Mouse (Mus musculus) ES-Bruce4 (cell line): ENCODE measurements around the gene Gm49486. TPM values are rescaled to one million over a fixed set of nuclear protein-coding genes. Genes with fewer than 3 reads are reported as not detected.
A peak's percentile ranks its signal among the peaks of the same experiment; 100 is the strongest.

ENCODE experiments used
- H3K27ac ChIP-seq: 2 replicates; pipeline ENCODE4 v1.5.1; 2012; ENCODE audit warnings: low read length, inconsistent platforms; ENCODE audit not compliant: insufficient read depth
- H3K27me3 ChIP-seq: 2 replicates; pipeline ENCODE4 v1.6.1; 2012; ENCODE audit warnings: mild to moderate bottlenecking, low read length, inconsistent platforms; ENCODE audit not compliant: control insufficient read depth, poor library complexity, insufficient read depth, severe bottlenecking
- H3K36me3 ChIP-seq: 2 replicates; pipeline ENCODE4 v1.6.1; 2012; ENCODE audit warnings: inconsistent platforms, mild to moderate bottlenecking, low read length, moderate library complexity; ENCODE audit not compliant: control insufficient read depth, poor library complexity, insufficient read depth, severe bottlenecking
- H3K4me1 ChIP-seq: one replicate; pipeline ENCODE4 v1.8.1; 2011; ENCODE audit warnings: low read length; ENCODE audit not compliant: control insufficient read depth, insufficient read depth
- H3K4me3 ChIP-seq: 2 replicates; pipeline ENCODE4 v1.5.1; 2011; ENCODE audit warnings: low read depth, mild to moderate bottlenecking, low read length
- H3K9ac ChIP-seq: 2 replicates; pipeline ENCODE4 v1.6.1; 2012; ENCODE audit warnings: low read depth, mild to moderate bottlenecking, inconsistent platforms; ENCODE audit not compliant: poor library complexity, severe bottlenecking
- H3K9me3 ChIP-seq: replicated peaks from 2 replicates; pipeline ENCODE4 v1.6.1; 2012; ENCODE audit warnings: mild to moderate bottlenecking, low read length, inconsistent platforms; ENCODE audit not compliant: control insufficient read depth, poor library complexity, insufficient read depth, severe bottlenecking
- CTCF ChIP-seq: IDR thresholded peaks from one replicate; pipeline ENCODE4 v1.8.1; 2011; ENCODE audit warnings: low read depth, low read length
- EP300 ChIP-seq: IDR thresholded peaks from 2 replicates; pipeline ENCODE4 v1.6.1; 2011; ENCODE audit warnings: low read depth, low read length; ENCODE audit not compliant: insufficient read depth
- POLR2A ChIP-seq: IDR thresholded peaks from one replicate; pipeline ENCODE4 v1.8.1; 2011; ENCODE audit warnings: low read length; ENCODE audit not compliant: insufficient read depth
- polyA plus RNA-seq: library from polyadenylated mRNA; stranded (reverse); fragments of >200 nt; gene quantifications from 2 replicates; pipeline ENCODE4 v1.2.4, GENCODE M21; 2011; ENCODE audit warnings: low read depth; ENCODE audit not compliant: missing spikeins, insufficient read depth, insufficient read length

Gm49486 gene
- polyA plus RNA-seq, 1 experiment, result 1.0 TPM

DNA sequence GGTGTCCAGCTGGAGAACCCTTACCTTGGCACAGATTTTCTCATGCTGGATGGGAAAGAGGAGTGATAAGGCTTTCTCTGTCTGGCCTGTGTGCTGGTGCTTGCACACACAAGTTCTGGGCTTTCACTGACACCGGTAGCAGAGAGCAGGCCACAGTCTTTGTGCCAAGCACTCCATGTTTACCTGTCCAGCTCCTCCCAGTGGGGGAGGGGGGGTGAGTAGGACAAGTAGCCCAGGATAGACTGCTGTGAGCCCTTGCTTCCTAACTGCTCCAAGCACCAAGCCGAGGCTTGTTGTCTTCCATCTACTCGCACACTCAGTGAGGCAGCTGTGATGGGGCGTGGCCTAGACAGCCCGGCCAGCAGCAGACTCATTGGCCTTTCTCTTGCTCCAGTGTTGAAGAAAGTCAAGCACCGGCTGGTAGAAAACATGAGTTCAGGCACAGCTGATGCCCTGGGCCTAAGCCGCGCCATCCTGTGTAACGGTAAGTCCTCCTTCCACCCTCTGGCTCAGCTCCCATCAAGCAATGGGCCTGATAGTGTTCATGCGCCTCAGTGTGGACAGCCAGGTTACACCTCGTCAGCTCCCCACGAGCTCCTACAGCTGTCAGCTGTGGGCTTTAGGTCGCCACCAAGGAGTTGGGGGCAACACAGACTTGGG is 13.5 kb downstream of the Gm49486 start:
- no peak overlapping the region for H3K4me3 ChIP-seq
- TF ChIP-seq POLR2A (no peak), CTCF (no peak), EP300 (no peak)
- H3K27ac ChIP-seq, result no peak overlapping the region; the same call in 1 of the 2 replicates
- H3K4me1 ChIP-seq, result peaks cover 3% of the 10 kb centered on the region
- no peak overlapping the region for H3K9ac ChIP-seq
- H3K27me3 ChIP-seq, result no peaks in the 10 kb centered on the region
- peaks cover 36% of the 10 kb centered on the region for H3K36me3 ChIP-seq
- H3K9me3 ChIP-seq, result no peaks in the 10 kb centered on the region

DNA sequence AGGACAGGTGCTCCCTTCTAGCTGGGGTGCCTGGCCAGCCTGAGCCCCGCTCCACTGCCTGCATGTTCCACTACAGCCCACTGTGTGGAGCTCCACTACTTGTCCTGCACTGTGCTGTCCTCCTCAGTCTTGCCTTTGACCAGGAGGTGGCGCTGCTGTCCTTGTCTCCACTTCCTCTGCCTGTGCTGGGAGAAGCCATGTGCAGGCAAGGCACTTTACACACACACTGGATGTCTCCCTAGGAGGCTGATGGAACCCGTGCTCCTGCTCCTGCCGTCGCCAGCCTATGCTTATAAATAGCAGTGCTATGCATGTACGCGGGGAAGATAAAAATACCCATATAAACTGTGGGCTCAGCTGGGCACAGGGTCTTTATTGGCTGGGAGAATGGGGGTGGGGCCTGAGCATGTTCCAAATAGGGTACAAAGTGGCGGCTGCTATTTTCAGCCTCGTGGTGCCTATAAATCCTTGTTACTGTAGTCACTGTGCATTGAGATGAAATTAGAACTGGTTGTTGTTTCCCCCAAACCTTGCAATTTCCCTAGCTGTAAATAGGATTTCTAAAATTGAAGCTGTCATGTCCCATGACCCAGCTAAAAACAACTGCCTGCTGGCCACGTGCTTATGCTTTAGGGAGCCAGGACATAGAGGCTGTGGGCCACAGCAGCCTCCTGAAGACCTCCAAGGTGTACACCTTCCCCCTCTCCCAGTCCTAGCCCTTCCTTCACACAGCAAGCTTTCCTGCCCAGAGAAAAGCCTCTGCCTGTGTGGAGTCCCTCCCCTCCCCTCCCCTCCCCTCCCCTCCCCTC is 14.2 kb downstream of the Gm49486 start:
- H3K4me1 ChIP-seq, result peaks cover 3% of the 10 kb centered on the region
- TF ChIP-seq CTCF (peak; percentile 100), EP300 (peak; percentile 80; the same call in 1 of the 2 replicates), POLR2A (no peak)
- H3K4me3 ChIP-seq, result no peak overlapping the region
- no peaks in the 10 kb centered on the region for H3K9me3 ChIP-seq
- H3K27me3 ChIP-seq, result no peaks in the 10 kb centered on the region
- no peak overlapping the region for H3K9ac ChIP-seq
- H3K36me3 ChIP-seq, result peaks cover 31% of the 10 kb centered on the region
- 0 out of 2 replicates have a peak overlapping the region, but pooled peaks have one; percentile 10 for H3K27ac ChIP-seq

DNA sequence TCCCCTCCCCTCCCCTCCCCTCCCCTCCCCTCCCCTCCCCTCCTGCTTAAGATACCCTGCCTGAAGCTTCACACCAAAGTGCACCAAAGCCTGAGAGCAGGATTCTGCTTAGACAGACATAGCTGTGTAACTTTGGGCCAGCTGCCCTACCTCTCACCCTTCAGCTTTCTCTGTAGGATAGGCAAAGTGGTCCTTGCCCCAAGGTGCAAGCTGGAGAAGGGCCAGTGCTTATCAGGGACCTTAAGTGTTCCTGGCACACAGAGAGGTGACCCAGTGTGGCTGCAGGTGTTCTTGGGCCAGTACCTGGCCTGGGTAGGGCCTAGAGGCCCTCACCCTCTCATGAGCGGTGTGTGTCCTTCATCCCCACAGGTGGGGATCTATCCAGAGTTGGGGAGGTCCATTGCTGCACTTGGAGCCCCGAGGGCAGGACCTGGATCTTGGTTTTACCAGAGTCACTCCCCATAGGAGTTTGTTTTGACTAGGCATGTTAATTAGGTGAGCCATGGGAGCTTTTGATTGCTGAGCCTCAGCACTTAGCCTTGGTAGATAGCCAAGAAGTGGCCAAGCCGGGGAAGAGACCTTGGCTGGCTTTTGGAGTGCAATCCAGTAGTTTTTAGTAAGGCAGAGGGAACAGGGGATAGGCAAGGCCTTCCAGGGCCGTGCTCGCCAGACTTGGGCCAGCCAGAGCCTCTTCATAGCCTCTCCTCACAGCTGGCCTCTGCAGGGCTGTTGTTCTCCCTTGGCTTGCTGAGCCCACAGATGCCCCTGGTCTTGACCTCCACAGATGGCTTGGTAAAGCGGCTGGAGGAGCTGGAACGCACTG is 15.1 kb downstream of the Gm49486 start:
- Histone ChIP-seq H3K36me3 (peaks cover 29% of the 10 kb centered on the region), H3K9ac (no peak overlapping the region), H3K27ac (no peak overlapping the region)

GRCm38 (mm10) chr15:79245321-79245720 is 16.1 kb downstream of the Gm49486 start:
- Histone ChIP-seq H3K9me3 (no peaks in the 10 kb centered on the region), H3K4me3 (no peak overlapping the region), H3K27ac (no peak overlapping the region), H3K9ac (no peak overlapping the region), H3K4me1 (peaks cover 3% of the 10 kb centered on the region), H3K36me3 (peaks cover 19% of the 10 kb centered on the region), H3K27me3 (no peaks in the 10 kb centered on the region)
- TF ChIP-seq CTCF, result no peak
- TF ChIP-seq POLR2A, result no peak
- TF ChIP-seq EP300, result no peak

More for the DNA sequence above, 15.1 kb downstream of the Gm49486 start:
- peaks cover 3% of the 10 kb centered on the region for H3K4me1 ChIP-seq
- H3K4me3 ChIP-seq, result no peak overlapping the region
- no peaks in the 10 kb centered on the region for H3K9me3 ChIP-seq
- H3K27me3 ChIP-seq, result no peaks in the 10 kb centered on the region
- TF ChIP-seq POLR2A (no peak), EP300 (no peak), CTCF (no peak)

- no peaks in the 10 kb centered on the region for H3K27me3 ChIP-seq
- no peak for TF ChIP-seq CTCF
- no peak for TF ChIP-seq EP300
- TF ChIP-seq POLR2A, result no peak
- no peak overlapping the region for H3K4me3 ChIP-seq
- H3K9me3 ChIP-seq, result no peaks in the 10 kb centered on the region
- no peak overlapping the region for H3K27ac ChIP-seq
- H3K9ac ChIP-seq, result no peak overlapping the region
- peaks cover 2% of the 10 kb centered on the region for H3K4me1 ChIP-seq
- H3K36me3 ChIP-seq, result peaks cover 11% of the 10 kb centered on the region
Measured at GRCm38 (mm10) chr15:79250236-79250635, 21.0 kb downstream of the Gm49486 start.
